Mouse (Mus musculus) lung, embryonic 14.5 days (tissue): ENCODE data around the gene Capns2. TPM values are rescaled to one million over a fixed set of nuclear protein-coding genes. Genes with fewer than 3 reads are reported as not detected.
A peak's percentile ranks its signal among the peaks of the same experiment; 100 is the strongest.

Experiments used
- ATAC-seq: fragments of 200-750 bp; cut with Nextera tagmentation; 2 replicates; pipeline ENCODE4 v1.8.0; 2017; ENCODE audit warnings: mild to moderate bottlenecking, moderate TSS enrichment, moderate library complexity; ENCODE audit not compliant: insufficient read depth
- DNase-seq: peaks from one replicate; pipeline ENCODE4 v3.0.0-alpha.2; 2015
- H3K27ac ChIP-seq: fragments of 300-500 bp; sonication (generic); 2 replicates; pipeline ENCODE4 v1.5.1; 2014; ENCODE audit warnings: low read depth, mild to moderate bottlenecking, moderate library complexity
- H3K27me3 ChIP-seq: fragments of 300-500 bp; sonication (generic); 2 replicates; pipeline ENCODE4 v1.6.1; 2014; ENCODE audit warnings: low read length, control low read depth; ENCODE audit not compliant: insufficient read depth
- H3K36me3 ChIP-seq: fragments of 300-500 bp; sonication (generic); 2 replicates; pipeline ENCODE4 v1.6.1; 2014; ENCODE audit warnings: control low read depth; ENCODE audit not compliant: insufficient read depth
- H3K4me1 ChIP-seq: fragments of 300-500 bp; sonication (generic); 2 replicates; pipeline ENCODE4 v1.6.1; 2014; ENCODE audit warnings: antibody characterized with exemption, control low read depth; ENCODE audit not compliant: insufficient read depth
- H3K4me2 ChIP-seq: fragments of 300-500 bp; sonication (generic); 2 replicates; pipeline ENCODE4 v1.6.1; 2014; ENCODE audit warnings: mild to moderate bottlenecking
- H3K4me3 ChIP-seq: fragments of 300-500 bp; sonication (generic); 2 replicates; pipeline ENCODE4 v1.5.1; 2014; ENCODE audit warnings: low read depth, low read length
- H3K9ac ChIP-seq: fragments of 300-500 bp; sonication (generic); 2 replicates; pipeline ENCODE4 v1.6.1; 2014
- H3K9me3 ChIP-seq: fragments of 300-500 bp; sonication (generic); 2 replicates; pipeline ENCODE4 v1.6.1; 2016; ENCODE audit warnings: low read depth, low read length, control low read depth
- CTCF ChIP-seq: IDR thresholded peaks from 2 replicates; pipeline ENCODE4 v1.5.1; 2016; ENCODE audit warnings: antibody characterized with exemption, low read depth
- WGBS: fragments of 180-500 bp; shearing (Covaris S2); extraction: QIAGEN DNeasy Blood & Tissue Kit; methylation state at CpG from one replicate; pipeline ENCODE4 v1.1.7; 2014; 5-methylcytosine and 5-hydroxymethylcytosine counted together
- polyA plus RNA-seq: library from polyadenylated mRNA; unstranded; fragments of >200 nt; fragmentation: Nextera tagmentation; extraction: Ambion mirVana; gene quantifications from 2 replicates; pipeline ENCODE4 v1.2.1, GENCODE M21; 2014

Gene Capns2
- polyA plus RNA-seq, 1 experiment from 2014 or later: 1.2 TPM

GRCm38 (mm10) chr8:92893870-92894269 is 7.3 kb upstream of the Capns2 start:
- no peak for ATAC-seq
- DNase-seq: no peak
- Histone ChIP-seq H3K9ac (no peak overlapping the region), H3K4me2 (no peak overlapping the region), H3K9me3 (no peaks in the 10 kb centered on the region), H3K4me1 (no peaks in the 10 kb centered on the region), H3K27me3 (no peaks in the 10 kb centered on the region), H3K4me3 (no peak overlapping the region), H3K36me3 (no peaks in the 10 kb centered on the region), H3K27ac (no peak overlapping the region)
- no peak for TF ChIP-seq CTCF
- WGBS: 51% methylated on average over 2 of the region's 2 CpGs

GRCm38 (mm10) chr8:92895053-92895452 is 6.2 kb upstream of the Capns2 start:
- Histone ChIP-seq H3K9ac (no peak overlapping the region), H3K4me3 (no peak overlapping the region), H3K4me1 (no peaks in the 10 kb centered on the region), H3K36me3 (no peaks in the 10 kb centered on the region), H3K27ac (no peak overlapping the region), H3K27me3 (no peaks in the 10 kb centered on the region), H3K9me3 (no peaks in the 10 kb centered on the region), H3K4me2 (no peak overlapping the region)
- DNase-seq (no peak), ATAC-seq (no peak)
- 83% methylated on average over 7 of the region's 7 CpGs for WGBS
- TF ChIP-seq CTCF: no peak

- no peak overlapping the region for H3K9ac ChIP-seq
- H3K36me3 ChIP-seq: no peaks in the 10 kb centered on the region
- WGBS: 75% methylated on average over 1 of the region's 1 CpGs
- H3K4me3 ChIP-seq: no peak overlapping the region
- H3K4me1 ChIP-seq: no peaks in the 10 kb centered on the region
- H3K27ac ChIP-seq: no peak overlapping the region
- ATAC-seq (no peak), DNase-seq (no peak)
- H3K27me3 ChIP-seq: no peaks in the 10 kb centered on the region
- H3K9me3 ChIP-seq: no peaks in the 10 kb centered on the region
- no peak for TF ChIP-seq CTCF
- H3K4me2 ChIP-seq: no peak overlapping the region
Measured at GRCm38 (mm10) chr8:92896056-92896455, 5.2 kb upstream of the Capns2 start.

- no peak for ATAC-seq
- WGBS: 40% methylated on average over 5 of the region's 5 CpGs
Measured at GRCm38 (mm10) chr8:92896611-92897010, 4.6 kb upstream of the Capns2 start.

GRCm38 (mm10) chr8:92897794-92898193 is 3.4 kb upstream of the Capns2 start:
- Histone ChIP-seq H3K9me3 (no peaks in the 10 kb centered on the region), H3K27ac (no peak overlapping the region), H3K4me1 (no peaks in the 10 kb centered on the region), H3K9ac (no peak overlapping the region), H3K36me3 (no peaks in the 10 kb centered on the region), H3K4me2 (no peak overlapping the region), H3K4me3 (no peak overlapping the region), H3K27me3 (no peaks in the 10 kb centered on the region)
- 71% methylated on average over 4 of the region's 4 CpGs for WGBS
- no peak for TF ChIP-seq CTCF
- DNase-seq (no peak), ATAC-seq (no peak)

More at GRCm38 (mm10) chr8:92896611-92897010, 4.6 kb upstream of the Capns2 start:
- Histone ChIP-seq H3K4me1 (no peaks in the 10 kb centered on the region), H3K9me3 (no peaks in the 10 kb centered on the region), H3K27me3 (no peaks in the 10 kb centered on the region), H3K36me3 (no peaks in the 10 kb centered on the region), H3K27ac (no peak overlapping the region), H3K4me3 (no peak overlapping the region), H3K4me2 (no peak overlapping the region), H3K9ac (no peak overlapping the region)
- peak; percentile 47 for DNase-seq
- TF ChIP-seq CTCF: no peak

GRCm38 (mm10) chr8:92899590-92899989 is 1.6 kb upstream of the Capns2 start:
- no peaks in the 10 kb centered on the region for H3K9me3 ChIP-seq
- H3K4me2 ChIP-seq: no peak overlapping the region
- no peaks in the 10 kb centered on the region for H3K27me3 ChIP-seq
- 82% methylated on average over 9 of the region's 9 CpGs for WGBS
- ATAC-seq: no peak
- H3K36me3 ChIP-seq: no peaks in the 10 kb centered on the region
- H3K27ac ChIP-seq: no peak overlapping the region
- no peak overlapping the region for H3K9ac ChIP-seq
- no peaks in the 10 kb centered on the region for H3K4me1 ChIP-seq
- DNase-seq: no peak
- no peak overlapping the region for H3K4me3 ChIP-seq
- no peak for TF ChIP-seq CTCF

- Histone ChIP-seq H3K36me3 (no peaks in the 10 kb centered on the region), H3K27me3 (no peaks in the 10 kb centered on the region), H3K4me1 (no peaks in the 10 kb centered on the region), H3K4me3 (no peak overlapping the region), H3K9ac (no peak overlapping the region), H3K27ac (no peak overlapping the region), H3K4me2 (no peak overlapping the region), H3K9me3 (no peaks in the 10 kb centered on the region)
- TF ChIP-seq CTCF: no peak
- ATAC-seq: no peak
- DNase-seq: no peak
- 69% methylated on average over 2 of the region's 2 CpGs for WGBS
Measured at GRCm38 (mm10) chr8:92902981-92903380, 1.8 kb downstream of the Capns2 start.

- Histone ChIP-seq H3K36me3 (no peaks in the 10 kb centered on the region), H3K9ac (no peak overlapping the region), H3K4me3 (no peak overlapping the region), H3K4me1 (no peaks in the 10 kb centered on the region), H3K27ac (no peak overlapping the region), H3K9me3 (no peaks in the 10 kb centered on the region), H3K27me3 (no peaks in the 10 kb centered on the region), H3K4me2 (no peak overlapping the region)
- no peak for ATAC-seq
- 84% methylated on average over 11 of the region's 11 CpGs for WGBS
- no peak for TF ChIP-seq CTCF
- DNase-seq: no peak
Measured at GRCm38 (mm10) chr8:92903488-92904135, 2.4 kb downstream of the Capns2 start.
